Mouse (Mus musculus) gastrocnemius, postnatal 36 days (tissue): ENCODE measurements at regions not wholly inside any gene's neighbourhood (a gene's known extent, or its start where the extent isn't known, plus 50 kb on each side); places are given as distances from the start of the nearest gene placed in this dataset.

Experiments used
- DNase-seq, 2 experiments: peaks; one replicate each; pipeline ENCODE4 v3.0.0; 2022
- intact Hi-C: fragments of 180-260 bp; cut with DNase I; formaldehyde crosslinking; loops from one replicate; pipeline ENCODE4 v1.15.1; 2025

DNA sequence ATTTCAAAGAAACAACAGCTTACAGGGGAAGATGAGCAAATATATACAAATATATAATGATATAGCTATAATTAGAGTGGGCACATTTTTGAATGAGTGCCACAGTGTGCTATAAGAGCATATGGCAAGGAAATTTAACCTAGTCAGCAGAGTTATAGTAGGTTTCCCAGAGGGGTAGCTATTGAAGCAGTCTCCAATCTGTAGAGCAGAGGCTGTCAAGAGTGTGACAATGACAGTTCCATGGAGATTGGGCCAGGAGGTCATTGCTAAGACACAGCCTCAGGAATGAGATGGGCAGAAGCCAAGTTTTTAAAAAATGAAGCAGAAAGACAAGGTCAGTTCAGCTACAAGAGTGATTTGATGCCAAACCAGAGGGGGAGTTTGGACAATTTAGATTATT lies 839.4 kb downstream of the Stpg2 start:
- DNase-seq: no peak
- intact Hi-C loops: no loop called here

DNA sequence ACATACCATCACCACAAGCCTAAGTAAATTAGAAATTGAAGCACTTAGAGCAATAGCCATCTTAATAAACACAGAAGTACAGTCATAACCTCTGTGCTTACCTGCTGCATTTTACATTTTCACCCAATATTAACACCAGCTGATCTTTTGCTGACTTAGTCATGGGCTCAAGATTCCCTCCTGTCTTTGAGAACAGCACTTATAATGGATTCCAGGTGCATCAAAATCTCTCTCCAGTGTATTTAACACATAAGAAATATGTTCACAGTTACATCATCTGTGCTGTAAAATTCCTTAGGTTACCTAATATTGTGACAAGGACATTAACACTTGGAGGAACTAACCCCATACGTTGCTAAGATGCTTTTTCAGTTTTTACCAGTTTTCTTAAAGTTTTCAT lies 849.1 kb downstream of the Stpg2 start:
- intact Hi-C loops: no loop called here
- DNase-seq: no peak

DNA sequence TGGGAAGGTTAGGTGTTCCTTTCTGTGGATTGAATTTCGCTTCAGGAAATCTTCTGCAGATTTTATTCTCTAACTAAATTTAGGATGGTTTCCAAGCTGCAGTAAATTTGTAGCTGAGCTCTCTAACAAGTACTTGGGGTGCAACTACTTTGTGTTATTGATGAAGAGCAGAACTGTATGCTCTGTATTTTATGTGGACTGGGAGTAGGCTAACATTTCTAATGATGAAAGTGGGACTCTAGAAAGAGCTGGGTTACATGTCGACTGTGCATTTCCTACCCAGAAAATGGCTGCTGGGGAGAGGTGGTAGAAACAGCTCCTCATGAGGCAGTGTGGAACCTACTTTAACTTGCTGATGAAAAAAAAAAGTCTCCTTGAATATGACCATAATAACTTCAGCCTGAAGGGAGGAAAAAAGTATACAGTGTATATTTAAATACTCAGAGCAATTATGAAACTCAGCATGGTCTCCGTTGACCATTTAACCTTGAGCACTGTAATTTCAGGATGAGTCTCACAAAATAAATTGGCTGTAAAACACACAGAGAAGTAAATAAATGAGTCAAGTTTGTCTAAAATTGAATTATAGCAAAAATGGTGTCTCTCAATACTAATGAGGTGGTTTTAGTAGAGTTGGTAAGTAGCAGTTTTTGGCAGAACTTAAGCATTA lies 852.6 kb downstream of the Stpg2 start:
- intact Hi-C loops: no loop called here

GRCm38 (mm10) chr3:140059102-140059501 lies 853.6 kb downstream of the Stpg2 start:
- intact Hi-C loops: no loop called here
- no peak for DNase-seq

More for the DNA sequence above, 852.6 kb downstream of the Stpg2 start:
- no peak for DNase-seq

DNA sequence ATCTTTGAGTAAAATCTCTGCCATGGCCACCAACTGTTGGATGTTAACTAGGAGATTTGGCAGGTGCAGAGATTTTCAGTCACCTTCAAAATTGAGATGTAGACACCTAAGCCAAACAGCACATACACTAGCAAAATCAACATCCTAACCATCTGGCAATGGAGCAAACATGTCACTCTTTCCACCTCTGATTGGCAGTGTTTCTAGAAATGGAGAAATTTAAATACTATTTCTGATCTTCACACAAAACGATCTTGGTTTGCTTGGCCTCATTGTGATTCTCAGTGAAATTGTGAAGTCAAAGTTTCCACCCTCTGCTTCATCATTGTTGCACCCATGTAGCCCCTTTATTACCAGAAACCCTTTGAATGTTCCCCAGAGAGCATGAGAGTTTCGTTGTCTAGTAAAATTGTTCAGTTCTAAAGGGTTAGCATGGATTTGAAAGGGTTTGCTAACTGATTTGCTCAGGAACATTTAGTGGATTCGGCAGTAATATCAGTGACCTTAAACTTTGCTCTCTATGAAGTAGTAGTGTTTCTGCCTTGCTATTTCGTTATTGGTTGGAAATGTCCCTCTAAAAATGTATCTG lies 854.1 kb downstream of the Stpg2 start:
- intact Hi-C loops: no loop called here
- DNase-seq: no peak

- intact Hi-C loops: no loop called here
Measured at GRCm38 (mm10) chr3:140061769-140062381, 856.4 kb downstream of the Stpg2 start.

GRCm38 (mm10) chr3:140062880-140063279 lies 857.4 kb downstream of the Stpg2 start:
- intact Hi-C loops: no loop called here
- DNase-seq: no peak

More at GRCm38 (mm10) chr3:140061769-140062381, 856.4 kb downstream of the Stpg2 start:
- no peak for DNase-seq

- DNase-seq: no peak
- intact Hi-C loops: no loop called here
Measured at GRCm38 (mm10) chr3:140084333-140084732, 878.8 kb downstream of the Stpg2 start.

DNA sequence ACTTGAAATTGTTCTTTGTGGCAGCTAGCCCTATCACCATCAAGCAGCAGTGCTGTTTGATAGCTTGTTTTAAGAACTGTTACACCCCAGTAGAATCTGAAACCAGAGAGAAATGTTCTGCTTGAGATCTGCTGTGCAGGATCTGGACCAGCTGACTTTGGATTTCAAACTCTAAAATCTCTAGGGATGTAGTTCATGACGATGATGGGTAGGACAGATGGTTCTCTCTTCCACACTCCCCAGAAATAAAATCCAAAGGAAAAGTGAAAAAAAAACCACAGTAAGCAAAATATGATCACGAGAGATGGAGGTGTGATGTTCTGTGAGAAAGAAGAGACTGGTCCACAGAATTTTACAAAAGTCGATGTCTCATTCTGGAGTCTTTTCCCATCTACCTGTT lies 879.9 kb downstream of the Stpg2 start:
- no peak for DNase-seq
- intact Hi-C loops: no loop called here

GRCm38 (mm10) chr3:140088019-140088418 lies 882.5 kb downstream of the Stpg2 start:
- intact Hi-C loops: no loop called here
- no peak for DNase-seq

DNA sequence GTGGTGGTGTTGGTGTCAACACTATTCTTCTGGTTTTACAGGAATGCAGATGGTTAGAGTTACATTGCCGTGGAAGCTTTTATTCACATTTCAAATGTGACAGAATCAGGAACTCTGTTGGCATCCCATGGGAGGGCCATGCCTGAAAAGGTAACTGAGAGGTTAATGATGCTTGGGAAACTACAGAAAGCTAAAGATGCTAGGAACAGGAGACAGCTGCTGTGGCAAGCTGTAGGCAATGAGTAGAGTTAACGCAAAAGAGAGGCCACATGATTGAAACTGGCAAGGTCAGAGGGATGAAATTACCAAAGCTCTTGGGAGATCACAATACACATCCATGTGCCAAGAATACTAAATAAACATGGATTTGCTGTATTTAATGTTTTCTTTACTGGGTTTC lies 886.4 kb downstream of the Stpg2 start:
- DNase-seq: no peak
- intact Hi-C loops: no loop called here

- DNase-seq: no peak
- intact Hi-C loops: no loop called here
Measured at GRCm38 (mm10) chr3:140096854-140097540, 891.5 kb downstream of the Stpg2 start.

DNA sequence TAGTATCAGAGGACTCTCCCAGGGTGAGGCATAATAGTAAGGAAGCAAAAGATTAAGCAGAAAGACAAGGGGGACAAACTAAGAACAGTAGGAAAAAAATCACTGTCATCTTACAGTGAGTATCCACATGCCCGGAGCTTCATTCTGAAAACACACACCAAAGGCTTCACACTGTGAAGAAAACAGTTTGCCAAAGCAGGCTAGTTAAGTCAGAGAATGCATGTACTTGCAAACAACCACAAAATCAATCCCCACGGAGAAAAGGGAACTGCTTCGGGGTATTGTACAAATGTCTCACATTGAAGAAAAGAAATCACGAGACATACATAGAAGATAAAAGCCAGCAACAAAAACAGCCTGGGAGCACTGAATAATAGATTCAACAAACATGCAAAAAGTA lies 903.9 kb downstream of the Stpg2 start:
- DNase-seq: no peak
- intact Hi-C loops: no loop called here

DNA sequence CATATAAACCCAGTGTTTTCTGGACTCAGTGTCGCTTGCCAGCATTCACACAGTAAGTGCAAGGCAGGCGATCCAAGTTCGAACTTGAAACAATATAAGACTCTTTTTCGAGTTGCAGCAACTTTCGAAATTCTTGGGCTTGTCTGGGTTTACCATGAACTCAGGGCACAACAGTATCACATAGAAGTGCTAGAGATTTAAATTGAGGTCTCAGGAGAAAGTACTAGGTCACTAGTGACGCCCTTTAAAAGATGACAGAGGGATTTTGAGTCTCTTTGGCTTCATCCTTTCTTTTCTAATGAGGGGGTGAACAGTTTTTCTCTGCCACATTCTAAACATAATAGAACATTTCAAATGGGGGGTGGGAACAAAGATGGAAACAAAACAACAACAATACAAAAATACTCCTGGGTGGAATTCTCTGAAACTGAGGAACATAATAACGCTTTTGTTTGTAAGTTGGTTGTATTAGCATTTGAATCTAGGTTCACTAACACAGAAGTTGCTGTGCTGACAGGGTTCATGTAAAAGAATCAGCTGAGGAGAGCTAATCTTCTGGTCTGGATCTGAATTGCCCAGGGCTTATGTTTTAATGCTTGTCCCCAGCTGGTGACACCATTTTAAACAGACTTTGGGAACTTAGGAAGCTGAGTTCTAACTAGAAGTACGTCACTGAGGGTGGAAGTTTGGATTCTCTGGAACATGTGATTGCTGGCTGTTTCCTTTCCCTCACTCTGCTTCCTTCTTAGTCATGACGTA lies 906.1 kb downstream of the Stpg2 start:
- no peak for DNase-seq
- intact Hi-C loops: no loop called here

- DNase-seq: no peak
Measured at GRCm38 (mm10) chr3:140115116-140115515, 909.6 kb downstream of the Stpg2 start.

GRCm38 (mm10) chr3:140127310-140127709 lies 921.8 kb downstream of the Stpg2 start:
- intact Hi-C loops: no loop called here
- DNase-seq: no peak

More at GRCm38 (mm10) chr3:140115116-140115515, 909.6 kb downstream of the Stpg2 start:
- intact Hi-C loops: no loop called here

GRCm38 (mm10) chr3:140129065-140129778 lies 923.7 kb downstream of the Stpg2 start:
- no peak for DNase-seq

DNA sequence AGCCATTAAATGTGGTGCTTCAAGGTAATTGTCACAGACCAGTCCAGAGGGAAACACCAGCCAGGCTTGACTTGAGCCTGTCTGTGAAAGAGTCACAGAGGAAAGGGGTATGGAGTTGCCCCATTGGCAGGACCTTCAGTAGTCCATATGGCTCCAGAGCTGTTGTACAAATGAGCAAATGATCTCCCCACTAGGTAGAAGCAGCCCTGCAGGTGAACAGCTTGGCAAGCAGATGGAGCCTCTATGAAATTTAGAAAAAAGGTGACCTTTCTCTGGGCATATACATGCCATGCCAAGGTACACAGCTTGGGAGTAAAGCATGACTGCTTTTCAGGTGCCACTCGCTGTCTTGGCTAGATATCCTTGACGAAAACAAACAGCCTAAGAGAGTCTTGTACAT lies 938.4 kb downstream of the Stpg2 start:
- intact Hi-C loops: no loop called here
- no peak for DNase-seq

More at GRCm38 (mm10) chr3:140129065-140129778, 923.7 kb downstream of the Stpg2 start:
- intact Hi-C loops: no loop called here

GRCm38 (mm10) chr3:140147158-140147933 lies 941.9 kb downstream of the Stpg2 start:
- DNase-seq: no peak
- intact Hi-C loops: no loop called here
